Comparison of ENCODE assay signal across 1 mouse cellular context in genomic region chr4:132076480-132077405, GRCm38 (mm10).
TF ChIP-seq lines count a peak whose summit lies in the region.

No protein-coding gene starts in this region.

TF ChIP-seq in MEL, 35 proteins besides CTCF, POLR2A, EP300 and RAD21 (continued from another document):
- TF ChIP-seq POLR2AphosphoS5 (IDR thresholded peaks at IDR 0.05; ENCODE audit: borderline replicate concordance, low read depth, low read length) (no peak), HCFC1 (IDR thresholded peaks at IDR 0.05; ENCODE audit: low read depth, low read length) (peak; percentile 75), TBP (IDR thresholded peaks at IDR 0.05; ENCODE audit: low read depth, low read length) (peak; percentile 52), UBTF (IDR thresholded peaks at IDR 0.05; ENCODE audit: borderline replicate concordance, insufficient read depth, low read depth, low read length) (0 out of 2 replicates have a peak, but pooled peaks have one; percentile 26), MEF2A (IDR thresholded peaks at IDR 0.05; ENCODE audit: extremely low read depth, insufficient replicate concordance, low read depth, low read length, poor library complexity, severe bottlenecking) (0 out of 2 replicates have a peak, but pooled peaks have one; percentile 61), MAZ (IDR thresholded peaks at IDR 0.05; ENCODE audit: low read depth, low read length) (peak; percentile 79), ZC3H11A (IDR thresholded peaks at IDR 0.05; ENCODE audit: low read depth, low read length) (no peak), GATA1 (IDR thresholded peaks at IDR 0.05; ENCODE audit: low read depth, low read length) (peak; percentile 93), ZNF384 (IDR thresholded peaks at IDR 0.05; ENCODE audit: low read depth, low read length) (peak; percentile 21; the same call in 1 of the 2 replicates)
TF ChIP-seq in MEL: peak in this region for 25.
